Comparison of ENCODE assay signal across 9 mouse cellular contexts in the genomic region with DNA sequence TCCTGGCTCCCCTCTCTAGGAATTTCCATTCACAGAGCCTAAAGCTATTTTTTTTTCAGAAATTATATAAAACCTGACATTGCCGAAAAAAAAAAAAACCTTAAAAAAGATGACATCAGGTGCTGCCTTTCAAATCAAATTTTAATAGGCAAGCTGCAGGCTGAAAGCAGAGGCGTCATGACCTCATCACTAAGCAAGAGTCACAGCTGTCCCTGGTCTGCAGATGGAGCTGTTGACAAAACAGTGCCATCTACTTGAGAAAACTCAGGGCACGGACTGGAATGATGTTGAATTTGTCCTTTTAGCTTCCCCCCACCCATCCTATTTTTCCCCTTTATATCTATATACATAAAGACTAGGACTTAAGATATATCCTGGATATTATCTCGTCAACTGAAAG.
DNase-seq lines count a peak whose midpoint lies in the region; ATAC-seq lines count a peak whose summit lies in the region.
"Had no signal": no experiment of that assay in that cellular context is flagged by ENCODE, and none has a peak within 500 bp of the region (broad histone marks: within the 10 kb centered on the region; RNA-seq: fewer than 3 reads in every experiment).

No protein-coding gene starts in this region.

- H3K4me3 ChIP-seq in hindbrain, embryonic 10.5 days, result no peak overlapping the region
- H3K4me3 ChIP-seq in hindbrain, embryonic 13.5 days, result no peak overlapping the region
- H3K4me3 ChIP-seq: erythroblast, embryonic 14.5 days had no signal

- WGBS in hindbrain, embryonic 10.5 days, result 45% methylated on average over 4 of the region's 4 CpGs
- WGBS in hindbrain, embryonic 13.5 days, result 36% methylated on average over 4 of the region's 4 CpGs

- H3K9me3 ChIP-seq in hindbrain, embryonic 10.5 days, result no peaks in the 10 kb centered on the region
- no peaks in the 10 kb centered on the region for H3K9me3 ChIP-seq in hindbrain, embryonic 13.5 days

- no peak overlapping the region for H3K27ac ChIP-seq in hindbrain, embryonic 10.5 days
- no peak overlapping the region for H3K27ac ChIP-seq in hindbrain, embryonic 13.5 days

- H3K27me3 ChIP-seq in hindbrain, embryonic 10.5 days (ENCODE audit: insufficient read depth, poor library complexity, severe bottlenecking), result no peaks in the 10 kb centered on the region
- no peaks in the 10 kb centered on the region for H3K27me3 ChIP-seq in hindbrain, embryonic 13.5 days

- intact Hi-C loops in left cerebral cortex, postnatal 25 days (cut with DNase I), result loop anchor here (5.0 kb wide), 1 partner anchor 506 kb away; no protein-coding TSS in a partner anchor

- H3K36me3 ChIP-seq in hindbrain, embryonic 10.5 days, result no peaks in the 10 kb centered on the region
- H3K36me3 ChIP-seq in hindbrain, embryonic 13.5 days, result no peaks in the 10 kb centered on the region

- no peak overlapping the region for H3K4me2 ChIP-seq in hindbrain, embryonic 13.5 days

- H3K9ac ChIP-seq in hindbrain, embryonic 13.5 days, result no peak overlapping the region

- peak; percentile 16 for DNase-seq in hindbrain, embryonic 10.5 days (ENCODE audit: low spot score)
- peak; percentile 10 for DNase-seq in ES-CJ7 (ENCODE audit: low read depth, low spot score)
- DNase-seq in embryo, embryonic 10.5 days (ENCODE audit: low spot score), result peak; percentile 32
- DNase-seq in left cerebral cortex, postnatal 25 days (ENCODE audit: low spot score in 2 of 2), result peak; percentile 16 to 43
- DNase-seq in urinary bladder, adult 2 months (ENCODE audit: low spot score), result no peak
- DNase-seq in kidney, adult 9 months, result no peak
- DNase-seq in spleen, adult 12 weeks (ENCODE audit: low spot score), result no peak

- no peaks in the 10 kb centered on the region for H3K4me1 ChIP-seq in hindbrain, embryonic 10.5 days (replicated peaks)
- H3K4me1 ChIP-seq in hindbrain, embryonic 13.5 days (replicated peaks), result peaks cover 2% of the 10 kb centered on the region; the same call in 1 of the 2 replicates

- ATAC-seq in hindbrain, embryonic 13.5 days (ENCODE audit: low FRiP score), result no peak

Comparison
In these comparisons a context has a peak if more than half of its experiments do, and no peak if none do; other contexts are left out.
1. DNase-seq: peak in hindbrain, embryonic 10.5 days (single experiment), ES-CJ7 (single experiment), embryo, embryonic 10.5 days (single experiment) and left cerebral cortex, postnatal 25 days (2 of 2); none in urinary bladder, adult 2 months (single experiment), kidney, adult 9 months (single experiment) and spleen, adult 12 weeks (single experiment).